Mouse (Mus musculus) cerebellum, adult 2 months (tissue): ENCODE data around the gene Tlr4. TPM values are rescaled to one million over a fixed set of nuclear protein-coding genes. Genes with fewer than 3 reads are reported as not detected.

Experiments
- DNase-seq, 2 experiments: peaks; one replicate each; pipeline ENCODE4 v3.0.0; 2021
- H3K27ac ChIP-seq: fragments of 200-500 bp; 2 replicates; pipeline ENCODE4 v1.5.1; 2012; ENCODE audit warnings: low read length, control low read depth, inconsistent platforms; ENCODE audit not compliant: insufficient read depth
- H3K27me3 ChIP-seq: fragments of 200-500 bp; 2 replicates; pipeline ENCODE4 v1.6.1; 2012; ENCODE audit warnings: inconsistent platforms, mild to moderate bottlenecking, low read length, moderate library complexity; ENCODE audit not compliant: control insufficient read depth, insufficient read depth
- H3K4me1 ChIP-seq: fragments of 200-500 bp; 2 replicates; pipeline ENCODE4 v1.6.1; 2011; ENCODE audit warnings: low read length; ENCODE audit not compliant: control insufficient read depth, insufficient read depth
- H3K4me3 ChIP-seq: fragments of 200-500 bp; replicated peaks from 2 replicates; pipeline ENCODE3; 2011; ENCODE audit warnings: mild to moderate bottlenecking, low read depth, low read length, control low read depth; ENCODE audit not compliant: insufficient read depth
- CTCF ChIP-seq: fragments of 200-500 bp; IDR thresholded peaks from 2 replicates; pipeline ENCODE4 v1.5.1; 2011; ENCODE audit warnings: low read depth, mild to moderate bottlenecking, control low read depth, low read length, moderate library complexity, borderline replicate concordance; ENCODE audit not compliant: insufficient read depth
- POLR2A ChIP-seq: fragments of 200-500 bp; IDR thresholded peaks from 2 replicates; pipeline ENCODE4 v1.6.1; 2011; ENCODE audit warnings: low read length, control low read depth, borderline replicate concordance; ENCODE audit not compliant: insufficient read depth
- WGBS: fragments of 180-500 bp; shearing (Covaris S2); methylation state at CpG from one replicate; pipeline ENCODE4 v1.1.7; 2018; 5-methylcytosine and 5-hydroxymethylcytosine counted together
- polyA plus RNA-seq: library from polyadenylated mRNA; depleted of rRNA; stranded (reverse); fragments of >200 nt; gene quantifications from 2 replicates; pipeline ENCODE4 v1.2.3, GENCODE M21; 2012

Tlr4 gene
- polyA plus RNA-seq, 1 experiment: 0.46 TPM

DNA sequence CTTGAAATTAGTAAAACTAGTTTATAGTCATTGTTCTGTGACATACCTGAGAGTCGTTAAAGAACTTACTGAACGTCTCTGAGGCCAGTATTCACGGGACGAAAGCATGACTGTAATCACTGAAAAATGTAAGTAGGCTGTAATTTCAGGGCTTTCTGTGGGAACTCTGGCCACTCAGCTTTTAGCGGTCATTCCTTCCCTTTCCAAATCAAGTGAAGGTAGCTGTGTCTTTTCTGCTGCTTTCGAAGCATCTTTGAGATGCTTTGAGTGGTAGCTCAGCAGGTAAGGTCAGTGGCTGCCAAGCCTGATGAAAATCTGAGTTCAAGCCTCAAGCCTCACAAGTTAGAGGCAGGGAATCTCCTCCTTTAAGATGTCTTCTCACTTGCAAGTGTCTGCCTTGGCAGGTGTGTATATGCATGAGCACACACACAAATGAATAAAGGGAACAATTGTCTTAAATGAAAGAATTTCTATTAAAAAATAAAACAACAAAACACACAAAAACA is 832 bp downstream of the Tlr4 start:
- 83% methylated on average over 6 of the region's 6 CpGs for WGBS

DNA sequence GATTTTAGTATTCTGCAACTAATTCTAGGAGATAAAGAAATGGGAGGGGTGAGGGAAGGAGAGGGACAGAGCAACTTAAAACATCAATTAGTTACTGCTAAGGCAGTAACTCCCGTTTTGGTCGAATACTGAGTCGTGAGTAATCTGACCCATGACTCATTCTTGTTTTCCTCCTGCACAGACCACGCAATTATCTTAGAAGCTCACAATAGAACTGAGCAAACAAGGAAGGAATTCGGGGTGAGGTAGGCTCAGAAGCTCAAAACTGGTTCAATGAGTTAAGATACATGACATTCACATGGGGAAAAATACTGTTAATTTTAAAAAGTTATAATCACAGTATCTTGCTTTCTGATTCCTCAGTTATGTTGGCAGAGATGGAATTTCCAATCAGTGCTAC is 1.3 kb downstream of the Tlr4 start:
- Histone ChIP-seq H3K27ac (no peak overlapping the region), H3K4me1 (no peaks in the 10 kb centered on the region), H3K4me3 (no peak overlapping the region), H3K27me3 (no peaks in the 10 kb centered on the region)
- TF ChIP-seq CTCF (no peak), POLR2A (no peak)
- 70% methylated on average over 5 of the region's 5 CpGs for WGBS
- no peak for DNase-seq

More for the DNA sequence above, 832 bp downstream of the Tlr4 start:
- H3K4me1 ChIP-seq: no peaks in the 10 kb centered on the region
- H3K27ac ChIP-seq: no peak overlapping the region
- DNase-seq: no peak
- H3K27me3 ChIP-seq: no peaks in the 10 kb centered on the region
- TF ChIP-seq POLR2A: no peak
- no peak for TF ChIP-seq CTCF
- H3K4me3 ChIP-seq: no peak overlapping the region

- DNase-seq: no peak
- no peak for TF ChIP-seq CTCF
- no peak for TF ChIP-seq POLR2A
- H3K4me1 ChIP-seq: no peaks in the 10 kb centered on the region
- 73% methylated on average over 2 of the region's 2 CpGs for WGBS
- H3K4me3 ChIP-seq: no peak overlapping the region
- no peaks in the 10 kb centered on the region for H3K27me3 ChIP-seq
- H3K27ac ChIP-seq: no peak overlapping the region
These were observed 10.7 kb downstream of the Tlr4 start for GRCm38 (mm10) chr4:66838071-66838470.

- TF ChIP-seq POLR2A (no peak), CTCF (no peak)
- Histone ChIP-seq H3K27me3 (no peaks in the 10 kb centered on the region), H3K4me3 (no peak overlapping the region), H3K4me1 (no peaks in the 10 kb centered on the region), H3K27ac (no peak overlapping the region)
- DNase-seq: no peak
- WGBS: 67% methylated on average over 1 of the region's 1 CpGs
These were observed 15.9 kb downstream of the Tlr4 start for GRCm38 (mm10) chr4:66843255-66843654.

- no peak overlapping the region for H3K27ac ChIP-seq
- 92% methylated on average over 3 of the region's 3 CpGs for WGBS
- TF ChIP-seq POLR2A: no peak
- TF ChIP-seq CTCF: no peak
These were observed 24.6 kb downstream of the Tlr4 start for GRCm38 (mm10) chr4:66852011-66852410.

GRCm38 (mm10) chr4:66856992-66857391 is 29.6 kb downstream of the Tlr4 start:
- WGBS: 96% methylated on average over 1 of the region's 1 CpGs
- Histone ChIP-seq H3K27me3 (no peaks in the 10 kb centered on the region; the same call in 1 of the 2 replicates), H3K4me3 (no peak overlapping the region), H3K4me1 (no peaks in the 10 kb centered on the region), H3K27ac (no peak overlapping the region)
- no peak for DNase-seq
- no peak for TF ChIP-seq CTCF
- TF ChIP-seq POLR2A: no peak

More at GRCm38 (mm10) chr4:66852011-66852410, 24.6 kb downstream of the Tlr4 start:
- Histone ChIP-seq H3K4me1 (no peaks in the 10 kb centered on the region), H3K4me3 (no peak overlapping the region), H3K27me3 (no peaks in the 10 kb centered on the region)
- DNase-seq: no peak

DNA sequence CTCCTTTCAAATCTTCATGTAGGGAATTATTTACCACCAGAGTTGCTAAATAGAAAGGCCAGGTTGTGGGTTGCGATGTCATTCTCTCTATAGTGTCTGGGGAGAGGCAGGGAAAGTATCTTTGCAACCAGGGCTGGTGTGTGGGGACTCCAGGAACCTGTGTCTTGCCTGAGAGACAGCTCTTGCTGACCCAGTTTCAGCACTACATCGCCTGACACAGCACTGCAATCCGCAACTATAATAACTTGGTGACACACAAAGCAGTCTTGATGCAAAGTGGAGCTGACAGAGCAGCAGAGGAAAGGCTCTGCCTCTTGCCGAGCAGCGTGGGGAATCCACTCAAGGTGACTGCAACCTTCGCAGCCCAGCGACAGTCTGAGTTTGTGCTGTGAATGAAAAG is 42.5 kb downstream of the Tlr4 start:
- Histone ChIP-seq H3K27me3 (no peaks in the 10 kb centered on the region), H3K27ac (no peak overlapping the region), H3K4me3 (no peak overlapping the region), H3K4me1 (0 out of 2 replicates have a peak, but pooled peaks cover 3% of the 10 kb centered on the region)
- peak; percentile 7 to 16 for DNase-seq
- 46% methylated on average over 7 of the region's 7 CpGs for WGBS
- TF ChIP-seq CTCF (no peak), POLR2A (no peak)

DNA sequence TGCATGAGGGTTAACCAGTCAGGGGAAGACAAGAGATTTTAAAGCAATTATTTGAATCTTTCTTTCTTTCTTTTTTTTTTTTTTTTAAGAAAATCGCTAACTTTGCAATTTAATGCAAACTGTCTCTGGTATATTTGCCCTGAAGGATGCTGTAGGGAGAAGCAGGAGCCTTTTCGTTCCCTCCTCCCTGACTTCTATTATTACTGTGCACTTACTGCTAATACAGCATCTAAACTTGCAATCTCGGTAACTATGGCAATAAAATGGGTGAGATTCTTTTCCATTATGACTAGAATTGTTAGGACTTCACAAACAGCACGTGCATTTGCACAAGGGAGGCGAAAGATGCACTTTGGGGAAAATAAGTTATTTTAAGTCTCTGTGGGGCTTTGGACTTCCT is 44.6 kb downstream of the Tlr4 start:
- TF ChIP-seq CTCF (no peak), POLR2A (no peak)
- no peak overlapping the region for H3K4me3 ChIP-seq
- no peaks in the 10 kb centered on the region for H3K27me3 ChIP-seq
- H3K27ac ChIP-seq: no peak overlapping the region
- DNase-seq: no peak
- H3K4me1 ChIP-seq: 0 out of 2 replicates have a peak, but pooled peaks cover 3% of the 10 kb centered on the region
- 90% methylated on average over 5 of the region's 5 CpGs for WGBS

DNA sequence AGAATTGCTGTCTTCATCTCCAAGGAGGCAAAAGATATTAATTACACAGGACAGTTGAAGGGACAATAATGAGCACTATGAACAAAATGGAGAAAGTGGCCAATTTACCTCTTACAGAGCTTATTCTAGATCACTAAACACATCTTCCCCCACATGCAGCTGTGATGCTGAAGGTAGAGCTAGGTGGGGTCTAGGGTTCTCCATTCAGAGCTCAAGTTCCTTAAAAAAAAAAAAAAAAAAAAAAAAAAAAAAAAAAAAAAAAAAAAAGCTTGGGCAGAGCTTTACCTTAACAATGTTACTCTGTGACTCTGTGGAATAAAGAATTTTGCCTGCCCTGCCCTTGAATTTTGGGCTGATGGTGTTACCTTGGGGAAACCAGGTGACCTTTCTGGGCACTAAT is 46.0 kb downstream of the Tlr4 start:
- no peak for TF ChIP-seq CTCF
- TF ChIP-seq POLR2A: no peak
- Histone ChIP-seq H3K4me3 (no peak overlapping the region), H3K27ac (no peak overlapping the region), H3K4me1 (0 out of 2 replicates have a peak, but pooled peaks cover 3% of the 10 kb centered on the region), H3K27me3 (no peaks in the 10 kb centered on the region)
- DNase-seq: no peak
